Mouse (Mus musculus): ENCODE measurements around the gene Gimap4.

DNA sequence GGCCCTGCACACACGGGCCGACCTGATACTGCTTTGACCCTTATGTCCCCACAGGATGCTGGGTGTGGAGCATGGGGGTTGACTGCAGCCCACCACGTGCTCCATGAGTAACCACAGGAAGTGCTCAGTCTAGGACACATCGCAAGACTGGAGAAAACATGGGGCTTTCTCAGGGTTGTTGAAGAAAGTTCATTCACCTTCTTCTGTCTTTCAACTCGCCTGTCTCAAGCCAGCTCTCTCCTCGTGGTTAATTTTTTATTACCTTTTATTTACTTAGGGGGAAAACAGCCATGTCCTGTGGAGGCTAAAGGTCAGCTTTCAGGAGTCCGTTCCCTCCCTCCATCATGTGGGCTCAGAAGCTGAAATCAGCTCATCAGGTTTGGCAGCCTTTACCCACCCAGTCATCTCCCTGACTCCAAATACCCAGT, 18.2 kb upstream of the Gimap4 start:
- no peak for TF ChIP-seq CTCF (IDR thresholded peaks at IDR 0.05)
- TF ChIP-seq EP300 (IDR thresholded peaks at IDR 0.05; ENCODE audit: insufficient read depth, low read depth, low read length): no peak
